Mouse (Mus musculus) liver, postnatal 0 days (tissue): ENCODE measurements around the gene Dhx34. TPM values are rescaled to one million over a fixed set of nuclear protein-coding genes. Genes with fewer than 3 reads are reported as not detected.

Experiments
- ATAC-seq: fragments of 200-750 bp; cut with Nextera tagmentation; 2 replicates; pipeline ENCODE4 v1.8.0; 2017; ENCODE audit warnings: mild to moderate bottlenecking, moderate library complexity
- DNase-seq: peaks from one replicate; pipeline ENCODE4 v3.0.0-alpha.2; 2016
- H3K27ac ChIP-seq: fragments of 300-500 bp; sonication (generic); 2 replicates; pipeline ENCODE4 v1.5.1; 2014; ENCODE audit warnings: antibody characterized with exemption, moderate library complexity, mild to moderate bottlenecking, low read depth
- H3K27me3 ChIP-seq: fragments of 300-500 bp; sonication (generic); 2 replicates; pipeline ENCODE4 v1.6.1; 2014; ENCODE audit warnings: low read length, control low read depth, mixed read lengths; ENCODE audit not compliant: insufficient read depth
- H3K36me3 ChIP-seq: fragments of 300-500 bp; sonication (generic); replicated peaks from 2 replicates; pipeline ENCODE4 v1.6.1; 2014; ENCODE audit warnings: mild to moderate bottlenecking, control low read depth, low read length, moderate library complexity, mixed read lengths; ENCODE audit not compliant: insufficient read depth
- H3K4me1 ChIP-seq: fragments of 300-500 bp; sonication (generic); 2 replicates; pipeline ENCODE4 v1.6.1; 2014; ENCODE audit warnings: antibody characterized with exemption, mild to moderate bottlenecking, control low read depth; ENCODE audit not compliant: insufficient read depth
- H3K4me2 ChIP-seq: fragments of 300-500 bp; sonication (generic); 2 replicates; pipeline ENCODE4 v1.6.1; 2014; ENCODE audit warnings: low read depth, mild to moderate bottlenecking, low read length, moderate library complexity, mixed read lengths
- H3K4me3 ChIP-seq: fragments of 300-500 bp; sonication (generic); 2 replicates; pipeline ENCODE4 v1.5.1; 2014; ENCODE audit warnings: low read depth, low read length
- H3K9ac ChIP-seq: fragments of 300-500 bp; sonication (generic); replicated peaks from 2 replicates; pipeline ENCODE4 v1.6.1; 2014; ENCODE audit warnings: mild to moderate bottlenecking, moderate library complexity
- H3K9me3 ChIP-seq: fragments of 300-500 bp; sonication (generic); 2 replicates; pipeline ENCODE4 v1.6.1; 2016; ENCODE audit warnings: mild to moderate bottlenecking, control low read depth, low read length, mixed read lengths
- CTCF ChIP-seq: sonication (generic); IDR thresholded peaks from 2 replicates; pipeline ENCODE4 v1.5.1; 2016; ENCODE audit warnings: antibody characterized with exemption, low read depth
- EP300 ChIP-seq: IDR thresholded peaks from 2 replicates; pipeline ENCODE4 v1.6.1; 2016; ENCODE audit warnings: antibody characterized with exemption, low read depth, mild to moderate bottlenecking
- WGBS: fragments of 180-500 bp; shearing (Covaris S2); extraction: QIAGEN DNeasy Blood & Tissue Kit; methylation state at CpG from one replicate; pipeline ENCODE4 v1.1.7; 2014; ENCODE audit not compliant: insufficient replicate concordance; 5-methylcytosine and 5-hydroxymethylcytosine counted together
- polyA plus RNA-seq: library from polyadenylated mRNA; unstranded; fragments of >200 nt; fragmentation: Nextera tagmentation; extraction: Ambion mirVana; gene quantifications from 2 replicates; pipeline ENCODE4 v1.2.1, GENCODE M21; 2015

Gene Dhx34
- polyA plus RNA-seq, 1 experiment from 2014 or later = 3.6 TPM

DNA sequence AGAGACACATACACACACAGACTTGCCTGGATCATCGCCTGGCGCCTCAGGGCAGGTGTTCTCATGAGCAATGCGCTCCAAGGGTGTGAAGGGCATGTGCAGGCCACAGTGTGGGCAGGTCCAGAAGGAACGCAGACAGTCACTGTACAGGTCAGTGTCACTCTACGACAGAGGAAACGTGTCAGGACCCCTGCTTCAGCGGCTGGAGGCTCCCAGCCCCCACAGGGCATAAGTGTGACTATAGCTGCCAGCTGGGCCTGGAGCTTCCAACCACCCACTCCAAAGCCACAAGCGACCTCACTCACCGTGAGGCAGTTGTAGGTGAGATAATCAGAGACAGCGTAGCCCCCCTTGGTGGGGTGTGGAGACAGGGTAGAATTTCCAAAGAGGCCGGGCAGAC is 23.3 kb downstream of the Dhx34 start:
- no peak for DNase-seq
- 79% methylated on average over 11 of the region's 11 CpGs for WGBS
- H3K4me1 ChIP-seq = no peaks in the 10 kb centered on the region
- no peaks in the 10 kb centered on the region for H3K27me3 ChIP-seq
- TF ChIP-seq CTCF (no peak), EP300 (no peak)
- no peak overlapping the region for H3K27ac ChIP-seq
- ATAC-seq = no peak
- no peak overlapping the region for H3K4me3 ChIP-seq
- H3K4me2 ChIP-seq = no peak overlapping the region
- no peak overlapping the region for H3K9ac ChIP-seq
- H3K9me3 ChIP-seq = no peaks in the 10 kb centered on the region
- peaks cover 20% of the 10 kb centered on the region for H3K36me3 ChIP-seq

DNA sequence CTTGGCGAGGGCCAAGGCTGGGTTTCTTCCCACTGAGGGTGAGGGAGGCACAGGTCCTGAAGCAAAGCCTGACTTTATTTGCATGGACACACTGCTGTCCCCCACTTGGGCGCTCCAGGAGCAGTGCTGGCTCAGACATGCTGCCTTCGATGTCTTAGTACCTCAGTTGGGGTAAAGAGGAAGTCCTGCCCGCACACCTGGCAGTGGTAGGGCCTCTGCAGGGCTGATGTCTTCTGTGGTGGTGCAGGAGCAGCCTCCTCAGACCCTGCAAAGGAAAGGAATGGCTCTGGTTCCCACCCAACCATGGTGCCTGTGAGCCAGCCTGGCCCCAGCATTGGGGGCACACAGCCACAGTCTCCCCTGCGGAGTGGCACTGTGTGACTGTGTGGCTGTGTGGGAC is 24.7 kb downstream of the Dhx34 start:
- WGBS = 70% methylated on average over 5 of the region's 5 CpGs
- H3K27ac ChIP-seq = no peak overlapping the region
- DNase-seq = no peak
- no peaks in the 10 kb centered on the region for H3K4me1 ChIP-seq
- no peaks in the 10 kb centered on the region for H3K9me3 ChIP-seq
- no peak for ATAC-seq
- no peak overlapping the region for H3K4me2 ChIP-seq
- H3K36me3 ChIP-seq = peaks cover 13% of the 10 kb centered on the region
- TF ChIP-seq CTCF (no peak), EP300 (no peak)
- no peaks in the 10 kb centered on the region for H3K27me3 ChIP-seq
- H3K9ac ChIP-seq = no peak overlapping the region
- no peak overlapping the region for H3K4me3 ChIP-seq

GRCm38 (mm10) chr7:16196616-16197015 is 25.2 kb downstream of the Dhx34 start:
- Histone ChIP-seq H3K9me3 (no peaks in the 10 kb centered on the region), H3K36me3 (peaks cover 13% of the 10 kb centered on the region), H3K9ac (no peak overlapping the region), H3K4me3 (no peak overlapping the region), H3K4me1 (no peaks in the 10 kb centered on the region), H3K27me3 (no peaks in the 10 kb centered on the region), H3K4me2 (no peak overlapping the region), H3K27ac (no peak overlapping the region)
- ATAC-seq = no peak
- DNase-seq = no peak
- 73% methylated on average over 6 of the region's 6 CpGs for WGBS
- no peak for TF ChIP-seq EP300
- TF ChIP-seq CTCF = no peak

GRCm38 (mm10) chr7:16193702-16194101 is 28.1 kb downstream of the Dhx34 start:
- Histone ChIP-seq H3K4me3 (no peak overlapping the region), H3K4me1 (no peaks in the 10 kb centered on the region), H3K36me3 (peaks cover 5% of the 10 kb centered on the region; the same call in 1 of the 2 replicates), H3K4me2 (no peak overlapping the region), H3K27me3 (no peaks in the 10 kb centered on the region), H3K27ac (no peak overlapping the region), H3K9me3 (no peaks in the 10 kb centered on the region), H3K9ac (no peak overlapping the region)
- DNase-seq (no peak), ATAC-seq (no peak)
- TF ChIP-seq EP300 (no peak), CTCF (no peak)
- 17% methylated on average over 3 of the region's 3 CpGs for WGBS

DNA sequence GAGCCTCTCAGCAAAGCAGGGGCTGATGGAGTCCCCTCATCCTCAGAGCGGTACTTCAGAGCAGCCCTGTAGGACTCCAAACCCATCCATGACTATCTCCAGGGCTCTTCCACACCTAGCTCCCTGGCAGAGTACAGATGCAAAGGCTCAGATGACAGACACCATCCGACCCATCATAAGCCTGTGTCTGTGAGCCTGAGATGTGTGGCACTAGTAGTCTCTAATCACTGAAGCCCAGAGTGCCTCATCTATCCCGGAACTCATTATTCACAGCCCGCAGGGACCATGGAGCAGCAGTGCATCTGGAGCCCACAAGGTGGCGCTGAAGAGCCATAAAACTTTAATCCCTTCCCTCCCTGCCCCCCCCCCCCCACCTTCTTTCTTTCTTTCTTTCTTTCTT is 29.5 kb downstream of the Dhx34 start:
- Histone ChIP-seq H3K4me2 (no peak overlapping the region), H3K27ac (no peak overlapping the region), H3K4me1 (no peaks in the 10 kb centered on the region), H3K36me3 (no peaks in the 10 kb centered on the region; the same call in 1 of the 2 replicates), H3K4me3 (no peak overlapping the region), H3K9me3 (no peaks in the 10 kb centered on the region), H3K27me3 (no peaks in the 10 kb centered on the region), H3K9ac (no peak overlapping the region)
- whole genome bisulfite sequencing = 15% methylated on average over 5 of the region's 5 CpGs
- TF ChIP-seq CTCF (peak; percentile 79), EP300 (no peak)
- peak; percentile 73 for ATAC-seq
- peak; percentile 82 for DNase-seq

DNA sequence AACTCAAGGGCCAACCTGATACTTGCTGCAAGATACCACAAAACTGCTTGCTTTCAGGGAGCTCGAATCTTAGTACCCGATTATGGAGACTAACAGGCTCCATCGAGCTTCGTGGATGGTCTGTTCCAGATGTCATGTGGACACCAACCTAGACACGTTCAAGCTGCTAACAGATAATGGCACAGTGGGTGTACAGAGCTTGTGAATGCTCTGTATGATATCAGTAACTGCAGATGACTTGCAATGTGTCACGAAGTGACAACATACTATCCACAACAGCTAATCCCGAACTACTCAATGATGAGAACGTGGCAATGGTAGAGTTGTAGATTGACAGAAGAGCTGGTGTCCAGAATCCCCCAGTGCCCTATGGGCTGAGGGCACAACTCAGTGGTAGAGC is 34.3 kb downstream of the Dhx34 start:
- Histone ChIP-seq H3K4me2 (no peak overlapping the region), H3K9me3 (no peaks in the 10 kb centered on the region), H3K9ac (no peak overlapping the region), H3K4me1 (no peaks in the 10 kb centered on the region), H3K36me3 (no peaks in the 10 kb centered on the region), H3K4me3 (no peak overlapping the region), H3K27me3 (no peaks in the 10 kb centered on the region; the same call in 1 of the 2 replicates), H3K27ac (no peak overlapping the region)
- WGBS = 48% methylated on average over 8 of the region's 8 CpGs
- no peak for TF ChIP-seq CTCF
- TF ChIP-seq EP300 = peak; percentile 43; the same call in 1 of the 2 replicates
- ATAC-seq = peak; percentile 79
- DNase-seq = no peak

DNA sequence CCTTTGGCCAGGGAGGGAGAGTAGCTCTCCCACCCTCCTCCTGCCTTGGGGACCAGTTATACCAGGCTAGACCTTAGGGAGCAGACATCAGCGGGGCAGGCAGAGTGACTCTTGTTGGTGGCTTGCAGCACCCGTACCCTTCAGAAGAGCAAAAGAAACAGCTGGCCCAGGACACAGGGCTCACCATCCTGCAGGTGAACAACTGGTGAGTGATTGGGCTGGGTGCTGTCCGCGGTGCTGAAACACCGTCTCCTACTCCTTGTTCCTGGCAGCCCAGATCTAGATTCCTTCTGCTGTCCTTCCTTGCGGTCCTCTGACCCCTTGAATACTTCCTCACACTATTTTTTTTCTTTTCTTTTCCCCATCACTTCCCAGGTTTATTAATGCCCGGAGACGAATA is 38.2 kb downstream of the Dhx34 start:
- ATAC-seq = no peak
- WGBS = 16% methylated on average over 8 of the region's 8 CpGs

More for the DNA sequence above, 38.2 kb downstream of the Dhx34 start:
- DNase-seq = peak; percentile 78
- no peak overlapping the region for H3K4me2 ChIP-seq
- H3K27ac ChIP-seq = no peak overlapping the region
- H3K9ac ChIP-seq = no peak overlapping the region
- H3K36me3 ChIP-seq = no peaks in the 10 kb centered on the region
- H3K9me3 ChIP-seq = no peaks in the 10 kb centered on the region
- no peaks in the 10 kb centered on the region for H3K4me1 ChIP-seq
- H3K27me3 ChIP-seq = no peaks in the 10 kb centered on the region; the same call in 1 of the 2 replicates
- H3K4me3 ChIP-seq = no peak overlapping the region
- no peak for TF ChIP-seq EP300
- TF ChIP-seq CTCF = no peak
